In genomic region chr19:44655719-44656118, GRCm38 (mm10) we compare ENCODE assay signal across 11 mouse cellular contexts.
DNase-seq lines count a peak whose midpoint lies in the region; ATAC-seq and TF ChIP-seq lines count a peak whose summit lies in the region.
"Had no signal": no experiment of that assay in that cellular context is flagged by ENCODE, and none has a peak within 500 bp of the region (broad histone marks: within the 10 kb centered on the region; RNA-seq: fewer than 3 reads in every experiment).

No protein-coding gene starts in this region.

- peaks cover 93% of the 10 kb centered on the region for H3K27me3 ChIP-seq in forebrain, embryonic 10.5 days (ENCODE audit: poor library complexity, severe bottlenecking)
- peaks cover 19% of the 10 kb centered on the region for H3K27me3 ChIP-seq in forebrain, embryonic 16.5 days (replicated peaks; ENCODE audit: control insufficient read depth, insufficient read depth, low read length)
- H3K27me3 ChIP-seq in testis, adult 2 months (ENCODE audit: control insufficient read depth, insufficient read depth, low read length), result no peaks in the 10 kb centered on the region
- H3K27me3 ChIP-seq in hindbrain, postnatal 0 days (ENCODE audit: insufficient read depth, low read length), result peaks cover 6% of the 10 kb centered on the region

- H3K9me3 ChIP-seq in forebrain, embryonic 10.5 days, result no peaks in the 10 kb centered on the region
- no peaks in the 10 kb centered on the region for H3K9me3 ChIP-seq in forebrain, embryonic 16.5 days (ENCODE audit: control insufficient read depth, low read length)
- no peaks in the 10 kb centered on the region for H3K9me3 ChIP-seq in hindbrain, postnatal 0 days (ENCODE audit: low read length)
- H3K9me3 ChIP-seq: G1E; heart, embryonic 15.5 days; neural tube, embryonic 13.5 days had no signal

- no peak for TF ChIP-seq POLR2A in testis, adult 2 months (IDR thresholded peaks at IDR 0.05; ENCODE audit: control insufficient read depth, low read depth, low read length)

- no peak overlapping the region; the same call in 1 of the 2 replicates for H3K4me3 ChIP-seq in forebrain, embryonic 10.5 days
- H3K4me3 ChIP-seq in forebrain, embryonic 16.5 days (replicated peaks; ENCODE audit: low read length), result no peak overlapping the region
- no peak overlapping the region for H3K4me3 ChIP-seq in testis, adult 2 months (ENCODE audit: control insufficient read depth, low read depth, low read length)
- no peak overlapping the region for H3K4me3 ChIP-seq in hindbrain, postnatal 0 days (ENCODE audit: low read length)
- H3K4me3 ChIP-seq: heart, embryonic 15.5 days; neural tube, embryonic 13.5 days had no signal

- H3K36me3 ChIP-seq in forebrain, embryonic 10.5 days (replicated peaks), result no peaks in the 10 kb centered on the region
- no peaks in the 10 kb centered on the region for H3K36me3 ChIP-seq in forebrain, embryonic 16.5 days (ENCODE audit: control insufficient read depth, insufficient read depth)
- H3K36me3 ChIP-seq in testis, adult 2 months (ENCODE audit: control insufficient read depth, insufficient read depth, low read length), result no peaks in the 10 kb centered on the region
- no peaks in the 10 kb centered on the region for H3K36me3 ChIP-seq in hindbrain, postnatal 0 days (ENCODE audit: insufficient read depth, low read length)
- H3K36me3 ChIP-seq: G1E; heart, embryonic 15.5 days; neural tube, embryonic 13.5 days had no signal

- no peak overlapping the region for H3K9ac ChIP-seq in forebrain, embryonic 16.5 days (replicated peaks; ENCODE audit: low read depth, low read length)
- no peak overlapping the region for H3K9ac ChIP-seq in hindbrain, postnatal 0 days (replicated peaks; ENCODE audit: low read length)
- H3K9ac ChIP-seq: heart, embryonic 15.5 days; neural tube, embryonic 13.5 days had no signal

- H3K27ac ChIP-seq in forebrain, embryonic 10.5 days, result no peak overlapping the region
- H3K27ac ChIP-seq in forebrain, embryonic 16.5 days (ENCODE audit: low read length), result no peak overlapping the region
- H3K27ac ChIP-seq in testis, adult 2 months (ENCODE audit: control insufficient read depth, insufficient read depth, low read depth, low read length), result no peak overlapping the region
- no peak overlapping the region for H3K27ac ChIP-seq in hindbrain, postnatal 0 days
- H3K27ac ChIP-seq: heart, embryonic 15.5 days; neural tube, embryonic 13.5 days had no signal

- peak; percentile 59; the same call in 1 of the 2 replicates for TF ChIP-seq CTCF in testis, adult 2 months (IDR thresholded peaks at IDR 0.05; ENCODE audit: control insufficient read depth, insufficient read depth, insufficient replicate concordance, low read depth, low read length)
- peak; percentile 86 for TF ChIP-seq CTCF in hindbrain, postnatal 0 days (IDR thresholded peaks at IDR 0.05; ENCODE audit: low read depth)

- DNase-seq in forebrain, embryonic 10.5 days (ENCODE audit: extremely low spot score, low spot score), result peak; percentile 73
- no peak for DNase-seq in testis, postnatal 14 days (ENCODE audit: low spot score)
- DNase-seq in embryo, embryonic 11.5 days (ENCODE audit: low read depth, low spot score), result peak; percentile 31
- peak; percentile 62 for DNase-seq in hindbrain, postnatal 0 days (ENCODE audit: low spot score)
- no peak for DNase-seq in thymus, postnatal 0 days (ENCODE audit: low spot score)

- 3% methylated on average over 6 of the region's 6 CpGs for WGBS in forebrain, embryonic 10.5 days
- WGBS in forebrain, embryonic 16.5 days, result 2% methylated on average over 6 of the region's 6 CpGs
- WGBS in hindbrain, postnatal 0 days, result 7% methylated on average over 6 of the region's 6 CpGs

- peaks cover 27% of the 10 kb centered on the region for H3K4me1 ChIP-seq in forebrain, embryonic 10.5 days
- H3K4me1 ChIP-seq in forebrain, embryonic 16.5 days (replicated peaks; ENCODE audit: control insufficient read depth, insufficient read depth, low read length), result no peaks in the 10 kb centered on the region; the same call in 1 of the 2 replicates
- no peaks in the 10 kb centered on the region for H3K4me1 ChIP-seq in testis, adult 2 months (ENCODE audit: control insufficient read depth, insufficient read depth, low read length)
- H3K4me1 ChIP-seq in hindbrain, postnatal 0 days (ENCODE audit: insufficient read depth, low read length), result no peaks in the 10 kb centered on the region
- H3K4me1 ChIP-seq: heart, embryonic 15.5 days had no signal

- no peak overlapping the region for H3K4me2 ChIP-seq in forebrain, embryonic 16.5 days (ENCODE audit: low read length)
- no peak overlapping the region for H3K4me2 ChIP-seq in hindbrain, postnatal 0 days (ENCODE audit: low read depth, low read length)
- H3K4me2 ChIP-seq: heart, embryonic 15.5 days; neural tube, embryonic 13.5 days had no signal

- ATAC-seq in forebrain, embryonic 16.5 days, result no peak; the same call in 1 of the 2 replicates
- peak; percentile 63; the same call in 1 of the 2 replicates for ATAC-seq in hindbrain, postnatal 0 days
- ATAC-seq in megakaryocyte progenitor cell, adult 5-6 weeks (replicated peaks; ENCODE audit: poor library complexity), result peak; percentile 64

Comparison
In these comparisons a context has a peak if more than half of its experiments do, and no peak if none do; other contexts are left out.
1. DNase-seq: peak in forebrain, embryonic 10.5 days (single experiment), embryo, embryonic 11.5 days (single experiment) and hindbrain, postnatal 0 days (single experiment); none in testis, postnatal 14 days (single experiment) and thymus, postnatal 0 days (single experiment).